Mouse (Mus musculus) embryonic fibroblast, embryonic 13.5 days (primary cell): ENCODE measurements around the gene Rsph14.

Experiments used
- CTCF ChIP-seq: IDR thresholded peaks from 2 replicates; pipeline ENCODE4 v1.5.1; 2011; ENCODE audit warnings: mild to moderate bottlenecking, control low read depth, low read length, moderate library complexity, borderline replicate concordance; ENCODE audit not compliant: insufficient read depth
- POLR2A ChIP-seq: IDR thresholded peaks from 2 replicates; pipeline ENCODE4 v1.6.1; 2011; ENCODE audit warnings: low read depth, mild to moderate bottlenecking, control low read depth, low read length, moderate library complexity

DNA sequence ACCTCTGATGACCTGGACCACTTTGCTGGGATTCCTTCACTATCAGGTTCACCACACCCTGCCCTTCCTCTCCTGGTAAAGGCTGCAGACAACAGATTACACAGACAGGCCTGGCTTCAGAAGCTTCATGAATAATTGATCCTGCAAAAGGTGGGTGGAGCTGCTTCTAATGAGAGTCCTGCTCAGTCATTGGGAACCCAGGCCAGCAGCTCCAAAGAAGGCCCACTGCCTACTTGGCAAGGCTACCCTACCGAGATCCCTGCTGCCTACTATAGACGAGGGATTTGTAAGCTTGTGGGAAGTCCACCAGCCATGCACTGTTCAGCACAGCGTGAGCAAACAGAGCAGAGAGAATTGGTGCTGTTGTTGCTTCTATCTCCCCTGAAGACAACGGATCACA, 23.9 kb upstream of the Rsph14 start:
- no peak for TF ChIP-seq POLR2A
- no peak for TF ChIP-seq CTCF
